Mouse (Mus musculus): Measurements from ENCODE around the gene Spata48.

Spata48 gene

DNA sequence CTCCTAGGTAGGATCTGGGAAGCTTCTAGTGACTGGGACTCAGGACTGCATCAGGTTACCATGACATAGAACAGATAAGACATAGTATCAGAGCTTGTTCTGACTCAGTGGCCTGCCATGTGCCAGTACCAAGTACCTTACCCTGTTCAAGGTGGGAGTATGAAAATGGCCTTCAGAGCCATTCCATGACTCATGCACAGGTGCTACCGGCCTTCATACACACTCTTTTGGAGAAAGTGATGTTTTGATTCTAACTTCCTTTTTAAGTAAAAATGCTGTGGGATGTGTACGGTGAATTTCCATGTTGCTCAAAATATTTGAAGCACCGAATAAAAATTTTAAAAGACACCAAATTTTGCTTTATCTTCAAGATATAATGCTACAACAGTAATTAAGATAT lies 84.1 kb downstream of the Spata48 start:
- no peak for DNase-seq

DNA sequence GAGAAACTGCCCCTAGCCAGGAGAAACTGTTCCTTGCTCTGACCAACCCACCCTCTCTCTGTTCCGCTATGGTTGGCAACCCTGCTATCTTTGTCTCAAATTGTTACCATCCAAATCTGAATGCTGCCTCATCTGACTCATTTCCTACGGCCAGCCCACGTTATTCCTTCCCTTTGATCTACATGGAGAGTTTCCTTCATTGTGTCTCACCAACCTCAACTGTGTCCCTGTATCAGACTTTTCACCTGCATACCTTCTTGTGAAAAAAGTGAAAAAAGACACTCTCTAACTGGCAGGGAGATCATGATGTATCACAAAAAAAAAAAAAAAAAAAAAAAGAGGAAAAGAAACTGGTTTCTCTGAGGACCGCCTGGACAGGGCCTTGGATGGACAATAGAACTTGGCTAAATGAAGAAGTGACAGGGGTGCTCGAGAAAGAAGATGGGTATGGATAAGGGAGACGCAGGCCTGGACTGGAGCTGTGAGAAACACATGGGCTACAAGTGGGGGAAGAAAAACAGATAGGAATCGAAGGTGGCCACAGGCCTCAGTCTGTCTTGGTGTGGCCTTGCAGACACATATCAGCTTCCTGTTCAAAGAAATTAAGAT lies 85.1 kb downstream of the Spata48 start:
- DNase-seq: no peak

DNA sequence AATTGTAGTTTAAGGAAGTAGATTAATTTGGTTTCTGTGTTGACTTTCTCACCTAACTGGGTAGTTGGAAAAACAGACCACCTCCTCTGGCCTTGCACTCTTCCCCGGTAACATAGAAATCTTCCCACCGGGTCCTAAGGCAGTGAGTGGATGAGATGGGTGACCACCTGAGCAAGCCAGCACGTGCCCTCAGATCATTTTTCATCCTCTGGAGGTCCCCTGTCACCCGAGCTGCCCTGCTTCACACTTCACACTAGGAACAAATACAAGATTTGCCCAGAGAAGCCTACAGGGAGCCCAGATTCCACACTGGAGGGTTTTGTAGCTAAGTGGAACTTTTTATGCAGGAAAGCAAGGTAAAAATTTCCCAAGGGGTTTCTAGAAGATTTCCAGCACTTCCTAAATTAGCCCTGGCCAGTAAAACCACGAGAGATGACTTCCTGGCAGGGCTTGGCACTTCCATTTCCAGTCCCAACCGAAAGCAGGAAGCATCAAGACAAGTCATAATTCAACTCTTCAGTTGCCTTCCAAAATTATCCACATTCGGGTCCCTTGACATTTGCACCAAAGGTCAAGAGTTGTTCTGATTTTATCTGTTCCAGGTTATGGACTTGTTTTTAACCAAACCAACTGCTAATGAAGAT lies 85.8 kb downstream of the Spata48 start:
- peak; percentile 8 for DNase-seq

DNA sequence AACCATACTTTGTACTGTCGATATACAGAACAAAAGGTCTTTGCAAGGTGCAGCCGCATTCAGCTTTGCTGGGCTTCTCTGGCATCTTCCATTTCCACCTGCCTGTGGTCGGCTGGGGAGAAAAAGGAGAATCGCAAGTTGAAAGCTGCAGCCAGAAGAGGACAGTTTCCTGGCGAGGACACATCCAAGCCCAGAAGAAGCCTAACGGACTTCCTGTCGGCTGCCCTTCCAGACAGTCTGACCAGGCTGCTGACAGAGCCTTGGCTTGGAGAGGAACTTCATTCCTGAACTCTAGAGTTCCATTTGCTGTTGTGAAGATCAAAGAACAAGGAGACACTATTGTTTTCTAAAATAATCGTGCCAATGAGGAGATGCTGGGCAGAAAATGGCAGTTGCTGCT lies 93.7 kb downstream of the Spata48 start:
- no peak for DNase-seq

DNA sequence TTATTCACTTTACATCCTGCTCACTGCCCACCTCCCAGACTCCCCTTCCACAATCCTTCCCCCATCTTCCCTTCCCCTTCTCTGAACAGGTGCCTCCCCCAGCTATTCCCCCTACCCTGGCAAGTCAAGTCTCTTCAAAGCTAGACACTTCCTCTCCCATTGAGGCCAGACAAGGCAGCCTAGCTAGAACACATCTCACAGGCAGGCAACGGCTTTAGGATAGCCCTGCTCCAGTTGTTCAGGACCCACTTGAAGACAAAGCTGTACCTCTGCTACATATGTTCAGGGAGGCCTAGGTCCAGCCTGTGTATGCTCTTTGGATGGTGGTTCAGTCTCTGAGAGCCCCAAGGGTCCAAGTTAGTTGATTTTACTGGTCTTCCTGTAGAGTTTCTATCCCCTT lies 94.3 kb downstream of the Spata48 start:
- no peak for DNase-seq

DNA sequence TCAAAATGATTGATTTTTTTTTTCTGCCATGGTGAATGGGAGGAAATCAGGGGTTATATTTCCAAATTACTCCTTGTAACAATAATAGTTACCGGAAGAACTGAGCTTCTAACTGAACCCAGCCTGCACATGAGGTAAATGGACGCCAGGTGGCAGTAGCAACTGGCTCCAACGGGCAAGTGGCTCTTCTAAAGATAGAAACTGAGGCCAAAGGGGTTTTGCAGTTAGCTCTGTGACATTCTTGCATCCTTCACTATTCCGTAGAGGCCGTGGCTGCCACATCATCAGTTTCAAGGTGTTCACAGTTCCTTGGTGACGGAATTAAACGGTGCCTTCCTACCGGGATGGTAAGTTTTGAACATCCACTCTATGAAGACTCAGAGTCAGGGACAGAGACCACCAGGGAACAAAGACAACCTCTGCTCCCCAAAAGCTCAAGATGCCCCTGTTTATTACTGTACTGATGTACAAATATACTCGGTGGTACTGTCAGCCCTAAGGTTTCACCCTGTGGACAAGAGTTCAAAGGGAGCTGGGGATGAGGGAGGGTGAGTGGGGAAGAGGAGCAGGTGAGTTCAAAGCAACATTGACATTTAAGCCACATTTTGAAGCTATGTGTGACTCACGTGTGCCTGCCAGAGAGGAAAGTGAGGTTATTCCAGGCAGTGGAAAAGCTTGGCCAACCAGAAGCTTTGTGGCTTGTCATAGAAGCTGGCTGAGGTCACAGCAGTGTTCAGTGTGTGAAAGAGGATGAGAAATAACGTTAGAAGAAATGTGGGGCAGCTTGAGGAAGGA lies 95.5 kb downstream of the Spata48 start:
- DNase-seq: peak; percentile 65

DNA sequence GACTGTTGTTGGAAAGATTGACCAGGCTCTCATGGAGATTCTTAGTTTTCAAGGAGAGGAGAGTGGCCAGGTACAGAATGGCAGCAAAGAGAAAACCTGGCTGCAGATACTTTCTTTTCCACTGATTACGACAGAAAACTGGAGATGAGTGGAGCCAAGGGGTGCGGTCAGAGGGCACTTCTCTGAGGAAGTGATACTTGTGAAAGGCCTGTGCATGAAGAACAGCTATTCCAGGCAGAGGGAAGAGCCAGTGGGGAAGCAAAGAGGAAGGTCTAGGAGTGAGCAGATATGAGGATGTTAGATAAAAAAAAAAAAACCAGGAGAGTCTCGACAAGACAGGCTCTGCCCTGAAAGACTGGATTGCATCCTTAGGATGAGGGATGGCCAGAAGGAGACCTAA lies 96.8 kb downstream of the Spata48 start:
- no peak for DNase-seq

DNA sequence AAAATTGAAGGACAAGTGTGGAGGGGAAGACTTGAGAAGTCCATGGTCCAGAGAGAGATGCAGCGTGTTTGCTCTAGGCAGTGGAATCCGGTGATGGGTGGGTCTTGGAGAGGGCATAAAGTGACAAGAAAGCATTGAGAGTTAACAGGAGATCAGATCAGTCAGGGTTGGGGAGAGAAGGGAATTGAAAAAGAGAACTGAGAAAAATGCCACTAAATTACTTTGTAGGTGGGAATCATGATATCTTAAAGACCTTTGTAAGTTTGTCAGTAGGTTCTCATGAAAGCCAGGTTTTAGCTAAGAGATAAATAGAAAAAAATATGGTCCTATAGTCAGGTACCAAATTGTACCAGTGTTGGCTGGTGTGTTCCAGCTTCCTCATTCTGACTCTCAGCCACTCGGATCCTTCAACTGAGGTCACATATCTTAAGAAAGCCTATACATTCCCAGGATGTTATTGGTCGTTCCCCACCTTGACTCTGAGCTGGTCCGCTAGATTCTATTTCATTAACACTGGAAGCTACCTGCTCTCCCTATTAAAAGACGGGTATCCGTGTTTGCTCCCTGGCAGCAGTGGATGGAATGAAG lies 97.3 kb downstream of the Spata48 start:
- DNase-seq: no peak

DNA sequence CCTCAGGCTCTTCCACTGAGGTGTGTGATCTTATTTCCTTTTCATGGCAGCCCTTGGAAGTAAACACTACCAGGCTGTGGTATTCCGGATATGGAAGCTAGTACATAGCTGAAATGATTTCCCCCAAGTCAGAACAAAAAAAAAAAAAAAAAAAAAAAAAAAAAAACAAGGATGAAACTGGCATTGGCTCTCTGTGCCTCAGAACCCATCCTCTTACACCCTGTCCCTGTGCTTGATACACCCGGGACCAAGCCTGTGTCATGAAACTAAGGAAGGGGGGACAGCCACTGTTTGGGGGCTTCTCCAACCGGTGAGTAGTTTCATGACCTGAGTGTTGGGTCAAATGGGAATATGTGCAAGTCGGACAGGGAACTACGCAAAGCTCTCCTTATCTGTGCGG lies 99.2 kb downstream of the Spata48 start:
- DNase-seq: no peak

DNA sequence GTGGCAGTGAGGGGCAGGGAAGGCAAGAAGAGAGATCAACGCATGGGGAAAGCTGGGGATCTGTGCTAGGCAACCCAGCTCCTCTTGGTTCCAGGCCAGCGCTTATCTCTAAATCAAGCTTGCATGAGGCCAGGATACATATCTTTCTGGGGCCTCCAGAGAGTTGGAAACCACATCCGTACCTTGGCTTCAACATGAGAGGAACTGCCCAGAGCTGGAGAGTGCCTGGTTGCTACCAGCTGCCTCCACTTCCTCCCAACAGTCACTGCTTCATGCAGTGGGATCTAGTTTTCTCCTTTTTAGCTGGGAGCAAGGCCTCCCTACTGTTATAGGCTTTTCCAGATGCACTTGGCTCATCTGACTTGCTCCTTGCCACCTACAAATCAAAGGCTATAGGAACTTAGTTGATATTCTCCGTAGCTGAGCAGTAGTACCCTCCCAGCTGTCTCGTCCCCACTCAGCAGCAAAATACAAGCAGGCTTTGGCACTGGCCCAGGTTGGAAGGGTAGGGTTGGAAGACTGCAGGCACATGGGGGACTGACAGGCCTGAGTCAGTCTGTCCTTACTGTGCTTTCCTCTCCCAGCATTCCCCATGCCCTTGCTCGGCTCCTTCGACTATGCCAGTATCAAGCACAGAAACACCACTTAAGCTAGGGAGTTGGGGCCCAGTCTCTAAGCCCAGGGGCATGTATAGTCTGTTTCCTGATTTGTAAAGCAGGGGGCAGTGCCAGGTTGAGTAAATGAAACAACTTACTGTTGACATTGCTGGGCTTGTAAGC lies 102.6 kb downstream of the Spata48 start:
- no peak for DNase-seq

Data from kidney, adult 18-20 months (tissue).